12 mouse cellular contexts compared by ENCODE assay signal in genomic region chr13:97252469-97252868, GRCm38 (mm10). TPM values are rescaled to one million over a fixed set of nuclear protein-coding genes. Genes with fewer than 3 reads are reported as not detected.
DNase-seq lines count a peak whose midpoint lies in the region; ATAC-seq and TF ChIP-seq lines count a peak whose summit lies in the region.
"Had no signal": no experiment of that assay in that cellular context is flagged by ENCODE, and none has a peak within 500 bp of the region (broad histone marks: within the 10 kb centered on the region; RNA-seq: fewer than 3 reads in every experiment).

No protein-coding gene starts in this region.

- TF ChIP-seq CTCF in gastrocnemius, adult 2 months (IDR thresholded peaks at IDR 0.05): no peak

- peak; percentile 83 for DNase-seq in embryo, embryonic 10 days (ENCODE audit: low spot score)
- peak; percentile 47 for DNase-seq in embryonic facial prominence, embryonic 14.5 days (ENCODE audit: low spot score)
- DNase-seq in hindbrain, embryonic 14.5 days (ENCODE audit: low spot score): no peak
- peak; percentile 71 for DNase-seq in neural tube, embryonic 10.5 days (ENCODE audit: extremely low spot score, low spot score)
- no peak for DNase-seq in adrenal gland, adult 8-10 months
- no peak for DNase-seq in gastrocnemius, postnatal 36 days
- no peak for DNase-seq in gastrocnemius, adult 2 months
- DNase-seq in adrenal gland, adult 2 months: no peak
- DNase-seq: cerebellum, postnatal 36 days; kidney, postnatal 4 days had no signal

- intact Hi-C loops in gastrocnemius, postnatal 36 days (cut with DNase I): no loop called here
- intact Hi-C loops in gastrocnemius, adult 2 months (cut with DNase I): no loop called here

- H3K4me1 ChIP-seq in embryonic facial prominence, embryonic 14.5 days (ENCODE audit: control insufficient read depth, insufficient read depth, low read length): peaks cover 31% of the 10 kb centered on the region
- peaks cover 63% of the 10 kb centered on the region for H3K4me1 ChIP-seq in hindbrain, embryonic 14.5 days (replicated peaks; ENCODE audit: control insufficient read depth, insufficient read depth, low read length)

- 66% methylated on average over 7 of the region's 7 CpGs for WGBS in embryonic facial prominence, embryonic 14.5 days
- 11% methylated on average over 7 of the region's 7 CpGs for WGBS in hindbrain, embryonic 14.5 days

- no peak for ATAC-seq in embryonic facial prominence, embryonic 14.5 days (ENCODE audit: low read depth)
- peak; percentile 56 for ATAC-seq in hindbrain, embryonic 14.5 days (ENCODE audit: low FRiP score)

- no peaks in the 10 kb centered on the region for H3K9me3 ChIP-seq in embryonic facial prominence, embryonic 14.5 days (ENCODE audit: control insufficient read depth, low read length)
- no peaks in the 10 kb centered on the region for H3K9me3 ChIP-seq in hindbrain, embryonic 14.5 days (ENCODE audit: control insufficient read depth, low read length)

- no peak overlapping the region for H3K4me2 ChIP-seq in embryonic facial prominence, embryonic 14.5 days (ENCODE audit: low read depth, low read length)
- H3K4me2 ChIP-seq in hindbrain, embryonic 14.5 days (replicated peaks): no peak overlapping the region

- H3K27ac ChIP-seq in embryonic facial prominence, embryonic 14.5 days (replicated peaks; ENCODE audit: low read depth, low read length): no peak overlapping the region
- H3K27ac ChIP-seq in hindbrain, embryonic 14.5 days: peak overlapping the region; percentile 32; the same call in 1 of the 2 replicates
- no peak overlapping the region for H3K27ac ChIP-seq in gastrocnemius, adult 2 months

- peaks cover 47% of the 10 kb centered on the region for H3K36me3 ChIP-seq in embryonic facial prominence, embryonic 14.5 days (ENCODE audit: control insufficient read depth, insufficient read depth, low read length)
- peaks cover 48% of the 10 kb centered on the region for H3K36me3 ChIP-seq in hindbrain, embryonic 14.5 days (replicated peaks; ENCODE audit: control insufficient read depth, insufficient read depth)

- no peak overlapping the region for H3K4me3 ChIP-seq in embryonic facial prominence, embryonic 14.5 days (ENCODE audit: low read depth, low read length)
- no peak overlapping the region for H3K4me3 ChIP-seq in hindbrain, embryonic 14.5 days (replicated peaks; ENCODE audit: low read length)
- no peak overlapping the region for H3K4me3 ChIP-seq in gastrocnemius, adult 2 months
- H3K4me3 ChIP-seq: myocyte had no signal

- no peaks in the 10 kb centered on the region for H3K27me3 ChIP-seq in embryonic facial prominence, embryonic 14.5 days (replicated peaks; ENCODE audit: control insufficient read depth, insufficient read depth, low read length)
- no peaks in the 10 kb centered on the region for H3K27me3 ChIP-seq in hindbrain, embryonic 14.5 days (ENCODE audit: control insufficient read depth, insufficient read depth, low read length)
- H3K27me3 ChIP-seq: CH12.LX had no signal

- H3K9ac ChIP-seq in embryonic facial prominence, embryonic 14.5 days (ENCODE audit: low read depth, low read length): no peak overlapping the region
- H3K9ac ChIP-seq in hindbrain, embryonic 14.5 days: no peak overlapping the region

RNA-seq across cellular contexts. Expression of gene Enc1, which starts 11.6 kb away (rescaled TPM):
- polyA plus RNA-seq in embryonic facial prominence, embryonic 14.5 days (2014; fragmentation: Nextera tagmentation; extraction: Ambion mirVana): 9.5 TPM in 2 replicates
- polyA plus RNA-seq in hindbrain, embryonic 14.5 days (2014; fragmentation: Nextera tagmentation; extraction: Ambion mirVana): 80.5 and 82.4 TPM in 2 replicates
- 1 to 10 TPM; 4.3 to 8.7 (median 7.9) TPM for total RNA-seq in adrenal gland, adult 8-10 months (2022)
- total RNA-seq in gastrocnemius, postnatal 36 days (2021): 1 to 10 TPM; 1.4 to 2.6 TPM
- 1 to 10 TPM; 1.1 to 4.8 TPM for total RNA-seq in gastrocnemius, adult 2 months (2021)
- total RNA-seq in adrenal gland, adult 2 months (2021): 10 to 100 TPM in 1 of 2 experiments, 1 to 10 TPM in 1; 6.6 to 13.2 TPM
- polyA plus RNA-seq in adrenal gland, adult 2 months (2012; rRNA removed): 4.6 and 5.8 TPM in 2 replicates

RNA-seq across cellular contexts. Expression of gene Hexb, which starts 54.3 kb away (rescaled TPM):
- polyA plus RNA-seq in embryonic facial prominence, embryonic 14.5 days (2014; fragmentation: Nextera tagmentation; extraction: Ambion mirVana): 44.4 and 46.0 TPM in 2 replicates
- 45.3 and 50.7 TPM in 2 replicates for polyA plus RNA-seq in hindbrain, embryonic 14.5 days (2014; fragmentation: Nextera tagmentation; extraction: Ambion mirVana)
- total RNA-seq in adrenal gland, adult 8-10 months (2022): 10 to 100 TPM; 34.1 to 72.0 (median 50.7) TPM
- 1 to 10 TPM; 6.8 to 7.7 TPM for total RNA-seq in gastrocnemius, postnatal 36 days (2021)
- 10 to 100 TPM in 1 of 2 experiments, 1 to 10 TPM in 1; 7.6 to 10.9 TPM for total RNA-seq in gastrocnemius, adult 2 months (2021)
- 10 to 100 TPM; 30.6 to 38.4 TPM for total RNA-seq in adrenal gland, adult 2 months (2021)
- 221 and 235 TPM in 2 replicates for polyA plus RNA-seq in adrenal gland, adult 2 months (2012; rRNA removed)

Comparison
In these comparisons a context has a peak if more than half of its experiments do, and no peak if none do; other contexts are left out.
1. DNase-seq: peak in embryo, embryonic 10 days (single experiment), embryonic facial prominence, embryonic 14.5 days (single experiment) and neural tube, embryonic 10.5 days (single experiment); none in hindbrain, embryonic 14.5 days (single experiment), adrenal gland, adult 8-10 months (single experiment), gastrocnemius, postnatal 36 days (0 of 2), gastrocnemius, adult 2 months (single experiment) and adrenal gland, adult 2 months (single experiment).